Mouse (Mus musculus) megakaryocyte, embryonic 14.5 days (primary cell): Measurements from ENCODE around the gene Mcu. TPM values are rescaled to one million over a fixed set of nuclear protein-coding genes. Genes with fewer than 3 reads are reported as not detected.

Experiments
- H3K27me3 ChIP-seq: replicated peaks from 2 replicates; pipeline ENCODE3; 2012; ENCODE audit warnings: inconsistent platforms
- H3K36me3 ChIP-seq: replicated peaks from 2 replicates; pipeline ENCODE3; 2012; ENCODE audit warnings: low read length, inconsistent platforms, mixed read lengths
- H3K4me1 ChIP-seq: 2 replicates; pipeline ENCODE4 v1.6.1; 2012; ENCODE audit warnings: inconsistent platforms
- H3K4me3 ChIP-seq: replicated peaks from 2 replicates; pipeline ENCODE3; 2012; ENCODE audit warnings: moderate library complexity, mild to moderate bottlenecking, inconsistent platforms
- H3K9me3 ChIP-seq: 2 replicates; pipeline ENCODE4 v1.6.1; 2012; ENCODE audit warnings: inconsistent platforms
- FLI1 ChIP-seq: IDR thresholded peaks from 2 replicates; pipeline ENCODE4 v1.6.1; 2012; ENCODE audit warnings: low read length, inconsistent platforms, mixed read lengths
- GATA1 ChIP-seq: IDR thresholded peaks from 3 replicates; pipeline ENCODE4 v1.6.1; 2012; ENCODE audit warnings: mixed read lengths, low read length, inconsistent platforms, borderline replicate concordance
- polyA plus RNA-seq: library from polyadenylated mRNA; stranded (reverse); fragments of >175 nt; gene quantifications from 2 replicates; pipeline ENCODE4 v1.2.3, GENCODE M21; 2012; ENCODE audit warnings: low replicate concordance; ENCODE audit not compliant: insufficient read depth

The Mcu gene
- polyA plus RNA-seq, 1 experiment: 38.7 TPM

DNA sequence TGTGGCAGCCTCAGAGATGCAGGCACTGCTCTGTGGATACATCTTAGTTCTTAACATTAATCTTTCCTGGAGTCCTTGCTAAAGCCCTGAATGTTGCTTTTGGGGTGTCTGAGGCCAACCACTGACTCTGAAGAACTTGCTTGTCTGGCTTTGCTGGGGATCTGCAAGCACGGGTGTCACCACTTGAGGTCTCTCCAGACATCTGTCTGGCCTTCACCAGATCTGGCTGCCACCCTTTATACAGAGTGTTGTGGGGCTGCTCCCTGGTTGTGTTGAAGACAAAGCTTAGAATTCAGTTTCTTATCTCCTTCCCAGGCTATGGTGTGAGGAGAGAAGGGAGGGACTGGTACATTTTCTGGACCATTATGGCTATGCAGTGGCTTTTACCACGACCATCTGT lies 122.4 kb downstream of the Mcu start:
- H3K36me3 ChIP-seq: peaks cover 57% of the 10 kb centered on the region
- H3K4me3 ChIP-seq: peak overlapping the region; percentile 50
- peaks cover 62% of the 10 kb centered on the region for H3K4me1 ChIP-seq
- peaks cover 15% of the 10 kb centered on the region for H3K9me3 ChIP-seq
- TF ChIP-seq FLI1: no peak
- TF ChIP-seq GATA1: no peak
- H3K27me3 ChIP-seq: no peaks in the 10 kb centered on the region

DNA sequence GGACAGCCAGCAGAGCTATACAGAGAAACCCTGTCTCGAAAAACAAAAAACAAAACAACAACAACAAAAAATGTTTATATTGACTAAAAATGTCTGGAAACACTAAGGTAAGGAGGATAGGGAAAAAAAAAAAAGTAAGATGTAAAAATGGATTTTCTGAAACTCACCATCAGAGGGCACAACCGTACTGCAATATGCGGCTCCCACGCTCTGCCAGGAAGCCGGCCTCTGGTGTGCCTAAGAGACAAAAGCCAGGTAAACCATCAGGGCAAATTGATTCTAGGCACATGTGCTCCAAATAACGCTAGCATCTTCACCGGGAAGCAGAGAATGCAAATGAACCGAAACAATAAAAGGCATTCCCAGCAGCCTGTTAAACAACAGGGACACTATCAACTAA lies 125.6 kb downstream of the Mcu start:
- H3K4me3 ChIP-seq: no peak overlapping the region
- TF ChIP-seq GATA1 (no peak), FLI1 (no peak)
- peaks cover 72% of the 10 kb centered on the region for H3K36me3 ChIP-seq
- H3K4me1 ChIP-seq: peaks cover 43% of the 10 kb centered on the region
- peaks cover 15% of the 10 kb centered on the region for H3K9me3 ChIP-seq
- H3K27me3 ChIP-seq: no peaks in the 10 kb centered on the region

DNA sequence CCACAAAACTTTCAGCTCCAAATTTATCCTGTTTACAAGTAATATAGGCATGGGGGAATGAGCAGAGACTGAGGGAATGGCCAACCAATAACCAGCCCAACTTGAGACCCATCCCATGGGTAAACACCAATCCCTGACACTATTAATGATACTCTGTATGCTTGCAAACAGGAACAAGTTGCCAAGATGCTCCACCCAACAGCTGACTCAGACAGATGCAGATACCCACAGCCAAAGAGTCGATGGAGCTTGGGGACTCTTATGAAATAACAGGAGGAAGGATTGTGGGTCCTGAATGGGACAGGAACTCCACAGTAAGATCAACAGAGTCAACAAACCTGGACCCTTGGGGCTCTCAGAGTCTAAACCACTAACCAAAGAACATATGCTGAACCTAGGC lies 127.1 kb downstream of the Mcu start:
- Histone ChIP-seq H3K36me3 (peaks cover 82% of the 10 kb centered on the region), H3K9me3 (peaks cover 15% of the 10 kb centered on the region), H3K4me1 (peaks cover 32% of the 10 kb centered on the region), H3K4me3 (no peak overlapping the region), H3K27me3 (no peaks in the 10 kb centered on the region)
- no peak for TF ChIP-seq FLI1
- TF ChIP-seq GATA1: no peak

DNA sequence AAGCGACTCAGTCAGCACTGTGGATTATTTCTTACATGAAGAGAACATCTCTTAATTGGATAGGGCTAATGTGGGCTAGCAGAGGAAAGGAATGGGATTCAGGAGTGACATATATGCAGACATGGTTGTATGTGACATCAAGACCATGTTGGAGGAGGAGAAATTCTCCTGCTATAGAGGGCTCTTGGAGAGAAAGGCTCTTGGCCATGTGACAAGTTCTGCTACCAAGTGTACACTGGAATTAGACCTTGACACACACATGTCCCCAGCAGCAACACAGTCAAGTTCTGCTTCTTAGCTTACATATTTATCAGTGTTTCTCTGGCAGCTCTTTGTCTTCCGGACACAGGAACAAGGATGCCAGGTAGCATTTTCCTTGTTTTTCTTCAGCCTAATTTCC lies 129.1 kb downstream of the Mcu start:
- no peaks in the 10 kb centered on the region for H3K27me3 ChIP-seq
- peaks cover 80% of the 10 kb centered on the region for H3K36me3 ChIP-seq
- no peak overlapping the region for H3K4me3 ChIP-seq
- H3K9me3 ChIP-seq: peaks cover 10% of the 10 kb centered on the region
- H3K4me1 ChIP-seq: peaks cover 24% of the 10 kb centered on the region
- TF ChIP-seq FLI1: no peak
- no peak for TF ChIP-seq GATA1

DNA sequence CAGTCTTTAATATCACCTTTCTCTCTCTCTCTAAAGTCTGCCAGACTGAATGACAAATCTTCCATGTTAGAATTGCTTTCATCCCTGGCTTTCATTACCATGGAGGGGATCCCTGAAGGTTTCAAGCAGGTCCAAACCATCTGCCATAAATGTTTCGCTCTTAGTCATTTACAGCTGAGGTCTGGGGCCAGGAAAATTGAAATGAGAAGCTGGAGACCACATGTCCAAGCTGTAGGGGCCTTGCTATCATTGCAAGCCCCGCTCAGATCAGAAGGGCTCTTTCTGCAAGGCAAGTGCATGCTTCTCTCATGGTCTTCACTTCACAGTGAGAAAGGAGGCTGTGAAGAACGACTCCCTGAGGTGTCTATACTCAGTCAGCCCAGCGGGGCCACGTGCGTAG lies 132.2 kb downstream of the Mcu start:
- H3K4me1 ChIP-seq: peaks cover 35% of the 10 kb centered on the region
- peaks cover 4% of the 10 kb centered on the region for H3K9me3 ChIP-seq

DNA sequence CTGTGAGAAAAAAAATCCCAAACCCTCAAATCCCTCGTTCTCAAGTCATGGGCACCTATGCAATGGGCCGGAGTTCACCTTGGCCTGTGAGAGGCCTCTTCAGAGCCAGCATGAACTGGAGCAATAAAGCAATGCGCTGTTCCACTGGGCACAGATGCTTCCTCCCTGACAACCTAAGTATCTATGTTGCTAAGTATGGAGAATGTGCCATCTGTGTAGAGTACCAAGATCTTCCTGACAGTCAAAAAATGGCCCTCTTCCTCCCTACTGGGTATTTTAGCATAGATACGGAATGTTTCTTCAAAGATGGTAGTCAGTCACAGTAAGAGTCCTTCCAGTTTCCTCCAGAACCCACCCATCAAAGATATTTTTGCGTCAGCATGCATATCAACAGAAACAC lies 135.1 kb downstream of the Mcu start:
- peaks cover 31% of the 10 kb centered on the region for H3K4me1 ChIP-seq
- H3K9me3 ChIP-seq: peaks cover 17% of the 10 kb centered on the region
- H3K36me3 ChIP-seq: peaks cover 84% of the 10 kb centered on the region
- TF ChIP-seq GATA1 (no peak), FLI1 (no peak)
- no peaks in the 10 kb centered on the region for H3K27me3 ChIP-seq
- no peak overlapping the region for H3K4me3 ChIP-seq

More for the DNA sequence above, 132.2 kb downstream of the Mcu start:
- H3K4me3 ChIP-seq: no peak overlapping the region
- TF ChIP-seq FLI1: no peak
- no peak for TF ChIP-seq GATA1
- no peaks in the 10 kb centered on the region for H3K27me3 ChIP-seq
- H3K36me3 ChIP-seq: peaks cover 80% of the 10 kb centered on the region

DNA sequence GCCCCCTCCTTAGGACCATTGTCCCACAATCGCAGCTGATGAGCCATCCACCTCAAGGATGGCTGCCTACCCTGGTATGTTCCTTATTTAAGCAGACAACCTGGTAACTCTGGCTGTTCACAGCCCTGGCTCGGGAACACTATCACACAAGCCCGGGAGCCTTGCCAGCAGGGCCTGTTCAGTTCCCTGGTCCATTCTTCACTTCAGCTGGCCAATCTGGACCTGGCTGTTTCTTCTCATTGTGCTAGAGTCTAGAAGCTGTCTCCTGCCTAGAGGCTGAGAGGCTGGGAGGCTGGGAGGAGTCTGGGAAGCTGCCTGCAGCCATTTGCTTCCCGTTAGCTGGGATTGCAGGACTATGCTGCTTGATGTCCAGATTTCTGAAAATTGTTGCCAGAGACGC lies 146.0 kb downstream of the Mcu start:
- Histone ChIP-seq H3K4me1 (peaks cover 31% of the 10 kb centered on the region), H3K27me3 (no peaks in the 10 kb centered on the region), H3K4me3 (no peak overlapping the region), H3K36me3 (peaks cover 75% of the 10 kb centered on the region), H3K9me3 (no peaks in the 10 kb centered on the region)
- TF ChIP-seq GATA1 (no peak), FLI1 (no peak)

DNA sequence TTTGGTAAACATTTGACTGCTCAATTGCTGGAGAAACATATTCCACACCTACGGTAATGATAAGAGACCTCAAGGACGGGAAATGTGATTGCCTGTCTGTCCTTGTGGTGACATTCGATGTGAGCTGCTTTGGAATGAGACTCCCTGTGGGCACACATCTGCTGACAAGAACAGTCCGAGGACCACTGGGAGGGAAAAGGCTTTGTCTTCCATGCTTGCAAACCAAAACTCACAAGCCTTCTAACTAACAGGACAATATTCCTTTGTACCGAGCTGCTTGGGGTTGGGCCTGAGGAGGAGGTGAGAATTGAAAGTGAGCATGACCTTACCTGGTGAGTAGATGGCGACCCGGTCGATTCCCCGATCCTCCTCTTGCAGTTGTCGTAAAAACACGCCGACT lies 149.2 kb downstream of the Mcu start:
- TF ChIP-seq FLI1 (no peak), GATA1 (no peak)
- Histone ChIP-seq H3K36me3 (peaks cover 92% of the 10 kb centered on the region), H3K27me3 (no peaks in the 10 kb centered on the region), H3K9me3 (no peaks in the 10 kb centered on the region), H3K4me3 (no peak overlapping the region), H3K4me1 (peaks cover 26% of the 10 kb centered on the region)

DNA sequence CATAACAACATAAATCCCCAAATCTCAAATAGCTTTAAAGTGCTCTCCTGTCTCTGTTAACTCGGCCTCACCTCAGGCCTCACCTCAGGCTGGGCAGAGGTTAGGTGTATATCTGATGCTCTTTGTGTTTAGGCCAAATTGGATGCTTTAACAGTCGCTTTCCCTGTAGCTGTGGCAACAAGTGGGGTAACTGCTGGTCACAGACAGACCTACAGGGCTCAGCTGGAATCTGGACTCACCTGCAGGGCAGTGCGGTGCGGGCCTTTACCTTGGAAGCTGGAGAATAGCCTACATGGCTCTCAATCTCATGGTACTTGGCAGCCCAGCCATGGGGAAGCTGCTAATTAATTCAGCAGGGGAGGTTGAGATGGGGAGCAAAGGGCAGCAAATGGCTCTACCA lies 149.9 kb downstream of the Mcu start:
- no peak overlapping the region for H3K4me3 ChIP-seq
- H3K9me3 ChIP-seq: no peaks in the 10 kb centered on the region
- TF ChIP-seq GATA1: no peak
- TF ChIP-seq FLI1: no peak
- no peaks in the 10 kb centered on the region for H3K27me3 ChIP-seq
- H3K36me3 ChIP-seq: peaks cover 92% of the 10 kb centered on the region
- H3K4me1 ChIP-seq: peaks cover 25% of the 10 kb centered on the region

DNA sequence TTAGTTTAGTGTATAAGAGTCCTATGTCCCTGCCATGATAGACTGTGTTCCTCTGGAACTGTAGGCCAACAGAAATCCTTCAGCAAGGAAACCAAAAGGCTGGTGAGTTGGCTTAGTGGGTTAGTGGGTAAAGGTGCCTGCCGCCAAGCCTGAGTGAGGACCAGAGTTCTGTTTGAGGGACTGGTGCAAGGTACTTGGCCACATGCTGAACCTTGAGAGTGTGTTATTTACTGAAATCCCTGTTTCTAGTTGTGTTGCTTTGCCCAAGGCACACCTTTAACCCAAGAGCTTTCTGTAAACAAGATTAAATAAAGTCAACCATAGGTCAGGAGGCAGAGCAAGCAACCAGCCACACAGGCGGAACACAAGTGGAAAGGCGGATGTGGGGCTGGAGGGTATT lies 150.9 kb downstream of the Mcu start:
- TF ChIP-seq FLI1 (no peak), GATA1 (no peak)
- peaks cover 91% of the 10 kb centered on the region for H3K36me3 ChIP-seq
- no peak overlapping the region for H3K4me3 ChIP-seq
- no peaks in the 10 kb centered on the region for H3K9me3 ChIP-seq
- peaks cover 17% of the 10 kb centered on the region; the same call in 1 of the 2 replicates for H3K4me1 ChIP-seq
- H3K27me3 ChIP-seq: no peaks in the 10 kb centered on the region

DNA sequence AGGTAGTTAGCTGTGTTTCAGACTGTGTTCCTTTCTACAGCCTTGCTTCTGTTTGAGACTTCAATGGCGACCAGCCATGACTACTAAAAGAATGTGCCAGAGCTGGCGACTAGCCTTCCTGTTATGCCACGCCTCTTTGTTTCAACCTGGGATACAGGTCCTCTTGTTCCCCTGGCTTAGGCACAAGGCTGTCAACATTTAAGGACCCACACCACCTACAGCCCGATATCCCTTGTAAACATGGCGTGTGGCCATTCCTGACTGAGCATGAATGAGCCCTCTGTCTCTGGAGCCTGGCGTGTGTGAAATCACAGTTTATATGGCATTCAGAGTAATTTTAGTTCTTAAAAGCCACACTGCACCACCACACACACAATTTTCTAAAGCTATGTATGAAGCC lies 154.2 kb downstream of the Mcu start:
- peaks cover 96% of the 10 kb centered on the region for H3K36me3 ChIP-seq
- no peaks in the 10 kb centered on the region for H3K9me3 ChIP-seq
- H3K4me1 ChIP-seq: peaks cover 18% of the 10 kb centered on the region; the same call in 1 of the 2 replicates
- no peak overlapping the region for H3K4me3 ChIP-seq
- TF ChIP-seq FLI1: no peak
- TF ChIP-seq GATA1: no peak
- H3K27me3 ChIP-seq: no peaks in the 10 kb centered on the region
